Mouse (Mus musculus) ovary, postnatal 10 days (tissue): ENCODE data around the gene Rnf150.

Source experiments
- DNase-seq: peaks from one replicate; pipeline ENCODE4 v3.0.0; 2022; ENCODE audit warnings: low spot score

Gene Rnf150

DNA sequence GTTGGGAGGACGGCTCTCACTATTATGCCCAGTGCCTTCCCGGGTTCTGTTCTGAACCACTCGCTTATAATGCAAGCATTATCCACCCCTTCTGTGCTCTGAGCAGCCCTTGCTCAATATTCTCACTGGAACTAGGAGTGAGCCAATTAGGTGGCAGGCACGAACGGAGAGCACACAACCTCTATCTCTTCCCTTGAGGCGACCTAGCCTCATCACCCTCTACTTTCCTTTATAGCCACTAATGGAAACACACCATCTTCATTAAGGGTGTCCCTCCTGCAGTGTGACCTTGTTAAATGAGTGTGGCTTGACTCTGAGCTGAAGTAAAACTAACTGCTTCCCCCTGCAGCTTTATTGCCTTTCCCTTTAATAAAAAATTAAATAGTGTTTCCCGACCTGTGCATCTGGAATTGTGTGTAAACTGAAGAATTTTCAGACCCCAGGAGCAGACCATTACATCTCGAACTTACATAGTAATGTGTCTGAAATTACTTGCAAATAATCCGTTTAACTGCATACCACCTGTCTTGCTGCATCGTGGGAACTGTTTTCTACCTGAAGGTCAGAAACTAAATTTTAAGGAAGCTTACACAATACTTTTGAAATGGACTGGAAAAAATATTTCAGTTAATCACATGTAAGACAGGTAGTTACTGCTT, 26.0 kb downstream of the Rnf150 start:
- DNase-seq, result no peak

- DNase-seq, result no peak
These were observed 31.9 kb downstream of the Rnf150 start for GRCm38 (mm10) chr8:82895091-82895490.

- no peak for DNase-seq
These were observed 33.6 kb downstream of the Rnf150 start for GRCm38 (mm10) chr8:82896796-82897195.

DNA sequence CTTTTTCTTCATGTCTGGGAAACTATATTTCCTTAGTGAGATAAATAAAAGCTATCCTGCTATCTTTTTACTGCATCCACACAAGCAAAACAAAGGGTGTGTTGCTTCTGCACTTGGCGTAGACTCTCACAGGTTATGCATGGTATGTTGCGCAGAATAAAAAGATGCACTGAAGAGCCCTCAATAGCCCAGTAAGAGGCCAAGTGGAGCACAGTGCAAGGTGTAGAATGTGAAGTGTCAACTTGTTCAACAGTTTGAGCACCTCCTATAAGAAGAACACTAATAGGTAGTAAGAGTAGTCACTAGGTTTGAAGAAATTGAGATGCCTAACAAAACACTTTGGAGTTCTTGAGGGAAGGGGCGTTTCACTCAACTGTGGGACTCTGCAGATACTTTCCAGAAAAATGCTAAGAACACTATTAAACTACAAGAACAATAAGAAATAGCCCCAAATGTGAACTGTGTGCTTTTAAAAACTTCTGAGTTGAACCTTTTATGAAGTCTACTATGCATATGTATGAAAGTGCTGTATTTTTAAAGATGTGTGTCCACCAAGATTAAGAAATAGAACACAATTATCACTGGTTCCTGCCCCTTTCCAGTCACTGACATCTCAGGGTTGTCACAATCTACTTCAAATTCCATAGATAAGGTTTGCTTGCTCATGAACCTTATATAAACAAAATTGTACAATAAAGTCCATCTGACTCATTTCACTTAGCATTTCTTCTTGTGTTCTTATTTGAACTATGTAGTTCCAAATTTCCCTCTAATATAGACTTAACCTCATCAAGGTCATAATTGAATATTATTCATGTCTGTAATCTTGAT, 34.7 kb downstream of the Rnf150 start:
- no peak for DNase-seq

DNA sequence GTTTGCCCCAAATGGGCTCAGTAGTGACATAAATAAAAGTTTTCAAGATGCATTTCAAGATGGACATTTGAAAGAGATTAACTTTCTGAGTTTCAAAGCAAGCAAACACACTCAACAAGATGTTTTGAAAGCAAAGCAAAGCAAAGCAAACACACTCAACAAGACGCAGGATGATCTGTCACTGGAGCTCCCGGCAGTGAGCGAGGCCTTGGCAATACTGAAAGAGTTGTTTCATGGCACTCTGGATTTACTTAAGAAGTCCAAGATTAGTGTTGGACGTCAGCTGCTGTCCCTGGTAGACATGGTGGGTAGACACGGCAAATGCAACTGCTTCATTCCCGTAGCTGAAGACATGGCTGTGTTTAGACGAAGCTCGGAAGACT, 35.3 kb downstream of the Rnf150 start:
- no peak for DNase-seq

GRCm38 (mm10) chr8:82900958-82901357, 37.8 kb downstream of the Rnf150 start:
- DNase-seq, result no peak

DNA sequence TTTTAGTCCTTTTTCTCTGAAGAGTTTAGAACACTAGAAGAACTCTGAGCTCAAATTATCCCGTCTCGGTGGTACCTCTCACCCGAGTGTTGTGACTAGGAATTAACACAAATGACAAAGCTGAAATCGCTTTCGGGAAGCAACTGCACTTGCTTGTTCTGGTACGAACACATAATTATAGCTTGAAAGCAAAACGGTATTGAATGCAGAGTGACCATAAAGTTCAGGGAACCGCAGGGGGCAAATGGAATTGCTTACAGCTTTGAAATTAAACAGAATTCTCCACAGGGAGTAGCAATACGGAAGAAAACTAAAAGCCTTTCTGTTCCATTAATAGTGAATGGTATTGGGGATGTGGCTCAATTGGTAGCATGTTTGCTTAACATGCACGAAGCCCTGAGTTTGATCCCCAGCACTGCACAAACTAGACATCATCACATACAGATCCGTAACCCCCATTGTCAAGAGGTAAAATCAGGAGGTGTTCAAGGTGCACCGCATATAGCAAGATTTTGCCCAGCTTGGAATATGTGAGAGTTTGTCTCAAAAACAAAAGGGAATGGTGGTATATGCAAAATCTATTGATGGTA, 38.5 kb downstream of the Rnf150 start:
- DNase-seq, result no peak

DNA sequence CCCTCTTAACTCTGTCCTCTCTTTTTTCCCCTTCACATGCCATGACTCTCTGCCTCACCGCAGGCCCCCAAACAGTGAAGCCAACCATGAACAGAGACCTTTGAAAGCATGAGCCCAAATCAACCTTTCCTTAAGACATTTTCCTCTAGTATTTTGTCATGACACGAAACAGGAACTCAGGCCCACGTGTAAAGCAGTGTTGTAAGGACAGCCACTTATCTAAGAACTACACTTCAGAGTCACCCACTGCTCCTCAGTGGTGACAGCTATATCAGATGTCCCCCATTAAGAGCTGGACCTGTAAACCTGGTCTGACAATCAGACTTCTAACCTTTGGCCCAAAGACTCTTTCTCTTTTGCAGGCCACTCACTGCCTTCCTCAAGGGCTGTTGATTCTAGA, 40.3 kb downstream of the Rnf150 start:
- DNase-seq, result no peak

DNA sequence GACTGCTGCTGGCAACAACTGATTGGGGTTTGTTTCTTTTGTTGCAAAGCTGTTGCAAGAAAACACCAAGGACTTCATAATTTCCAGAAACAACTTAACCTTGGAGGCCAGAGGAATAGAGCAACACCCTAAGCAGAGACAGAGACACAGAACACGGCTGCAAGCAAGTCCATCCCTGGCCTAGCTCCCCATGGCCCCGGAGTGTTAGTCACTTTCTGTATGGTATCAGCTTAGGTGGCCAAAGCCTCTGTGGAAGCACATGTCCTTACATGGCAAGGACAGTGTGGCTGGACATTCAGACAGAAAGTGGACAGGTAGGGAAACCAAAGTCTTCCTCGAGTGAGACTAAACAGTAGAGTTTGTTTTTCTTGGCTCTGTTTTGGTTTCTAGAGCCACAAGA, 44.1 kb downstream of the Rnf150 start:
- DNase-seq, result no peak

- no peak for DNase-seq
These were observed 48.3 kb downstream of the Rnf150 start for GRCm38 (mm10) chr8:82911436-82911835.

DNA sequence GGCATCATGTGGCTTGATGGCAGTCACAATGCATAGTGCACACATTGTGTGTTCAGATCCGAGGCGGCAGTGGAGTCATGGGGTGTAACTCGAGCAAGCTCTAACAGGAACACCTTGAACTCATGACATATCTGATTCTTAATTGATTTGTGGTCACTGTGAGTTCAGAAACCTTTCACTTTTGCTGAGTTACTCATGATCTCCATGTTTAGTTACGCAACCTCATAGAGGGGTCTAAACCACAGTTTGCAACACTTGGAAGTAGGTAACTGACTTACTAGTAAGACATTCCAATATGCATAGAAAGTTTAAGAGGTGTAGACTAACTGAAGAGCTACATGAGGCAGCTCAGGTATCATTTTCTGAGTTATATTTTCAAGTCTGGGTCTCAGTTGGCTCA, 49.1 kb downstream of the Rnf150 start:
- no peak for DNase-seq

DNA sequence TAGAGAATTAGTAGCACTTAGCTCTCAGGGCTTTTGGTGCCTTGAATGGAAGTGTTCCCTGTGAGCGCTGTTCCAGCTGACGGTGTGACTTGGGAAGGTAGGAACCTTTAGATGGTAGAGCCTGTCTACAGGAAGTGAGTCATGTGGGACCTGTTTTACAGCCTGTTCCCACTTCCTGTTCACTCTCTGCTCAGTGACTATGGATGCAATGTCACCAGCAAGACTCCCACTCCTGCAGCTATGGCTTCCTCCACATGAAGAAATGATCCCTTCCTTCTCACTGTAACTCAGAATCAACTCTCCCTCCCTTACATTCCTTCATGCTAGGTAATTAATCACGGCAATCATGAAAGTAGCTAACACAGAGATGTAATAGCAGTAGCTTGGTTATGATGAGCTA, 51.4 kb downstream of the Rnf150 start:
- no peak for DNase-seq

GRCm38 (mm10) chr8:82916851-82917539, 53.8 kb downstream of the Rnf150 start:
- no peak for DNase-seq

- DNase-seq, result no peak
These were observed 54.6 kb downstream of the Rnf150 start for GRCm38 (mm10) chr8:82917540-82918316.

DNA sequence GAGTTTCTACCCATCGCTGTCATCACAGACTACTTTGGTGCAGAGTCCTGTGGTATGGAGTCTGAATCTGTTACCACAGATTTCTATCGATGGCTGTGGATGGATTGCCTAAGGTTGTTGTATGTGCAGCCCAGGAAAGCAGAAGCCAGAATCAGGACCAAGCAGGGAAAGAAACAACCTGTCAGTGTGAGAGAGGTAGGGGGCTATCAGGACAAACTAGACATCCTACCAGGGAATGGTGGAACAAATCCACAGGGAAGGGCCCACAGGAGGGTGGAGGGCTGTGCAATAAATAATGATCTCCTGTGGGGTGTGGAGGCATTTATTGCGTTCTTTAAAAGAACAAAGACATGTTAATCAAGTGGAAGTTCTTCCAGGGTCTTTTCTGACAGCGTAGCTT, 56.5 kb downstream of the Rnf150 start:
- DNase-seq, result no peak

DNA sequence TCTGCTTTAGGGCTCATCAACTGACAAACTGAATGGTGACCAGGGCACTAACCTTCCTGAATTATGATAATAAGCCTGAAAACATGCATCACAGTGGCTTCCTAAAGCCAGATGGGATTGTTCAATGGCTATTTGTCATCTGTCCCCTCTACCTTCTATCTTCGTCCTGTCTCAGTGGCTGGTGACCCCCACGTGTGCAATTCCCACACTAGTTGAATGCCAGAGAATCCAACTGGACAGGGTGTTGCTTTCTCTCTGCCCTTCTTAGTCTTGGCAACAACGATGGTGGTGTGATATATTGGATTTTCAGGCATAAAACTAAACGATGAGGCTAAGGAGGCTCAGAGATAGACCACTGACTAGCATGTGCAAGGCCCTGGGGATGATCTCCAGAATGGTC, 57.0 kb downstream of the Rnf150 start:
- no peak for DNase-seq

DNA sequence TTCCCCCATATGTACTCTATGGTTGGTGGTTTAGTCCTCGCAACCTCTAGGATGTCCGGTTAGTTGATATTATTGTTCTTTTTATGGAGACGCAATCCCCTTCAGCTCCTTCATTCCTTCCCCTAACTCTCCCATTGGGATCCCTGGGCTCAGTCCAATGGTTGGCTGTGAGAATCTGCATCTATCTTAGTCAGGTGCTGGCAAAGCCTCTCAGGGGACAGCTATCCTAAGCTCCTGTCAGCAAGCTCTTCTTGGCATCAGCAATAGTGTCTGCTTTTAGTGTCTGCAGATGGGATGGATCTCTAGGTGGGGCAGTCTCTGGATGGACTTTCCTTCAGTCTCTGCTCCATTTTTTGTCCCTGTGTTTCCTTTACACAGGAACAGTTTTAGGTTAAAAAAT, 62.1 kb downstream of the Rnf150 start:
- DNase-seq, result no peak

GRCm38 (mm10) chr8:82926518-82926917, 63.4 kb downstream of the Rnf150 start:
- DNase-seq, result no peak

GRCm38 (mm10) chr8:82931554-82931953, 68.4 kb downstream of the Rnf150 start:
- no peak for DNase-seq

DNA sequence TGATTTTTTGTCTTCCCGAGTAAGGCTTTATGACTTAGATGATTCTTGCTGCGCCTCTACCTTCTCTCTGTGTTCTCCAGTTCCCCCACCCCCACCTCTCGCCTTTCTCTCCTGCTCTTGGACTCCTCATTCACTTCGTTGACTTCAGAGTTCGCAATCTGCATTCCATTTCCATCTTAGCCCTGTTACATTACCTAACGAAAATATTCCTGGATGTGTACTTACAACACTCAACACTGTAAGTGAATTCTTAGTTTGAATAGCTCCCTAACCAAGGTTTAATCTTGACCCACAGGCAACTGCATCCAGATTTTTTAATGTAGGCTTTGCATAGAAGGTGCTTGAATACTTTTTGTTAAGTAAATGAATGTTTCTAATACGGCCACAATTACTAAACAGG, 73.0 kb downstream of the Rnf150 start:
- no peak for DNase-seq

DNA sequence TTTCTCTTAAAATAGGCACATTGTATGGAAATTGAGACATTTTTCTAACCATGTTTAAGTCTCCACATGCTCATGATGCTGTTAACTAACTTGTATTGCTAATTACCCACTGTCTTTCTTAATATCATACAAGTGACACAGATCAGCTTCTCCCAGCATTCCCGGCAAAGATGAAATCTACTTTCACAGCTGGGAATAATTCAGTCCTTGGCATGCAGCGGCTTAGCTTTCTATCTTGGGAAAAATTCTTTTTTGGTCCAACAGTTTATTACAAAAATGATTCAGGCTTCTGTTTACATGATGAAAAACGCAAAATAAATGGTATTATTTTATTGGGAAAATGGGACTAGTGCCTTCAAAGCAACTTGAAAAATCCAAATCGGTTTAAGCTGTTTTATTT, 73.7 kb downstream of the Rnf150 start:
- no peak for DNase-seq

- DNase-seq, result peak; percentile 5
These were observed 76.8 kb downstream of the Rnf150 start for GRCm38 (mm10) chr8:82939912-82940311.
